Mouse (Mus musculus) neutrophil, adult 65 days (primary cell): ENCODE measurements around the gene Ddit4l. TPM values are rescaled to one million over a fixed set of nuclear protein-coding genes. Genes with fewer than 3 reads are reported as not detected.

Experiments
- total RNA-seq: library from RNA; stranded (reverse); gene quantifications from 2 replicates; pipeline ENCODE4 v1.2.4, GENCODE M21; 2023

Ddit4l gene
- not detected in 2 replicates for total RNA-seq

GRCm38 (mm10) chr3:137621312-137621711 lies at the start of gene Ddit4l:
TSS of gene Ddit4l (plus strand) at chr3:137621612.

DNA sequence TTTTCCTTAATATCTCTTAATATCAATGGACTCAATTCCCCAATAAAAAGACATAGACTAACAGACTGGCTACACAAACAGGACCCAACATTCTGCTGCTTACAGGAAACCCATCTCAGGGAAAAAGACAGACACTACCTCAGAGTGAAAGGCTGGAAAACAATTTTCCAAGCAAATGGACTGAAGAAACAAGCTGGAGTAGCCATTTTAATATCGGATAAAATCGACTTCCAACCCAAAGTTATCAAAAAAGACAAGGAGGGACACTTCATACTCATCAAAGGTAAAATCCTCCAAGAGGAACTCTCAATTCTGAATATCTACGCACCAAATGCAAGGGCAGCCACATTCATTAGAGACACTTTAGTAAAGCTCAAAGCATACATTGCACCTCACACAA lies 49.8 kb downstream of the Ddit4l start, which contains the start of gene Gm21962:
Gene Gm21962 (plus strand): TSS at position 301 of the 400 bp plus-strand sequence.

Other genes with a start within 250 kb of the Ddit4l start
- gene Gm21962, start 49.9 kb downstream of the Ddit4l start, total RNA-seq: not detected in 2 replicates
- gene H2afz, start 242.9 kb downstream of the Ddit4l start, total RNA-seq: 414 and 484 TPM in 2 replicates
- 17.1 and 20.2 TPM in 2 replicates for gene Dnajb14, start 246.1 kb downstream of the Ddit4l start, total RNA-seq